Mouse (Mus musculus): Measurements from ENCODE around the gene Nav1. TPM values are rescaled to one million over a fixed set of nuclear protein-coding genes. Genes with fewer than 3 reads are reported as not detected.

The Nav1 gene
- polyA plus RNA-seq, 1 experiment from 2014 or later = 1.1 TPM

- WGBS (ENCODE audit: insufficient replicate concordance) = 73% methylated on average over 5 of the region's 5 CpGs
- Histone ChIP-seq H3K27me3 (no peaks in the 10 kb centered on the region), H3K9ac (no peak overlapping the region), H3K36me3 (peaks cover 4% of the 10 kb centered on the region), H3K4me1 (replicated peaks) (no peaks in the 10 kb centered on the region), H3K4me3 (replicated peaks) (no peak overlapping the region), H3K9me3 (replicated peaks) (no peaks in the 10 kb centered on the region), H3K27ac (no peak overlapping the region), H3K4me2 (no peak overlapping the region)
- no peak for ATAC-seq (ENCODE audit: low read depth)
- no peak for DNase-seq
Observed at GRCm38 (mm10) chr1:135457860-135458259, 149.2 kb downstream of the Nav1 start.

GRCm38 (mm10) chr1:135452259-135452658 is 154.8 kb downstream of the Nav1 start:
- Histone ChIP-seq H3K27me3 (no peaks in the 10 kb centered on the region), H3K27ac (no peak overlapping the region), H3K9ac (no peak overlapping the region), H3K9me3 (replicated peaks) (no peaks in the 10 kb centered on the region), H3K4me1 (replicated peaks) (no peaks in the 10 kb centered on the region), H3K36me3 (peaks cover 14% of the 10 kb centered on the region), H3K4me3 (replicated peaks) (no peak overlapping the region), H3K4me2 (no peak overlapping the region)
- WGBS (ENCODE audit: insufficient replicate concordance) = 50% methylated on average over 10 of the region's 10 CpGs
- ATAC-seq (ENCODE audit: low read depth) (no peak), DNase-seq (no peak)

- Histone ChIP-seq H3K4me3 (replicated peaks) (no peak overlapping the region), H3K9ac (no peak overlapping the region), H3K36me3 (peaks cover 14% of the 10 kb centered on the region), H3K27me3 (no peaks in the 10 kb centered on the region), H3K4me2 (no peak overlapping the region), H3K9me3 (replicated peaks) (no peaks in the 10 kb centered on the region), H3K4me1 (replicated peaks) (no peaks in the 10 kb centered on the region), H3K27ac (no peak overlapping the region)
- DNase-seq (no peak), ATAC-seq (ENCODE audit: low read depth) (no peak)
- WGBS (ENCODE audit: insufficient replicate concordance) = 26% methylated on average over 2 of the region's 2 CpGs
Observed at GRCm38 (mm10) chr1:135451419-135451818, 155.7 kb downstream of the Nav1 start.

- no peaks in the 10 kb centered on the region for H3K27me3 ChIP-seq
- no peak overlapping the region for H3K9ac ChIP-seq
- H3K4me2 ChIP-seq = no peak overlapping the region
- ATAC-seq (ENCODE audit: low read depth) (no peak), DNase-seq (no peak)
- no peaks in the 10 kb centered on the region for H3K9me3 ChIP-seq (replicated peaks)
- H3K4me1 ChIP-seq (replicated peaks) = no peaks in the 10 kb centered on the region
- H3K4me3 ChIP-seq (replicated peaks) = no peak overlapping the region
- H3K27ac ChIP-seq = no peak overlapping the region
- peaks cover 14% of the 10 kb centered on the region for H3K36me3 ChIP-seq
- WGBS (ENCODE audit: insufficient replicate concordance) = 69% methylated on average over 8 of the region's 8 CpGs
Observed at GRCm38 (mm10) chr1:135449876-135450275, 157.2 kb downstream of the Nav1 start.

GRCm38 (mm10) chr1:135448940-135449339 is 158.2 kb downstream of the Nav1 start:
- no peak overlapping the region for H3K9ac ChIP-seq

GRCm38 (mm10) chr1:135443506-135443905 is 163.6 kb downstream of the Nav1 start:
- Histone ChIP-seq H3K4me1 (replicated peaks) (no peaks in the 10 kb centered on the region), H3K4me3 (replicated peaks) (no peak overlapping the region), H3K27ac (no peak overlapping the region), H3K9me3 (replicated peaks) (no peaks in the 10 kb centered on the region), H3K4me2 (no peak overlapping the region), H3K9ac (no peak overlapping the region), H3K27me3 (no peaks in the 10 kb centered on the region), H3K36me3 (peaks cover 16% of the 10 kb centered on the region; the same call in 1 of the 2 replicates)
- 71% methylated on average over 12 of the region's 12 CpGs for WGBS (ENCODE audit: insufficient replicate concordance)
- DNase-seq = no peak
- ATAC-seq (ENCODE audit: low read depth) = no peak

More at GRCm38 (mm10) chr1:135448940-135449339, 158.2 kb downstream of the Nav1 start:
- Histone ChIP-seq H3K4me2 (no peak overlapping the region), H3K27ac (no peak overlapping the region), H3K36me3 (peaks cover 14% of the 10 kb centered on the region), H3K4me1 (replicated peaks) (no peaks in the 10 kb centered on the region), H3K9me3 (replicated peaks) (no peaks in the 10 kb centered on the region), H3K4me3 (replicated peaks) (no peak overlapping the region), H3K27me3 (no peaks in the 10 kb centered on the region)
- WGBS (ENCODE audit: insufficient replicate concordance) = 73% methylated on average over 5 of the region's 5 CpGs
- DNase-seq (no peak), ATAC-seq (ENCODE audit: low read depth) (no peak)

- 68% methylated on average over 3 of the region's 3 CpGs for WGBS (ENCODE audit: insufficient replicate concordance)
- H3K36me3 ChIP-seq = peaks cover 16% of the 10 kb centered on the region; the same call in 1 of the 2 replicates
- H3K4me2 ChIP-seq = no peak overlapping the region
- H3K9me3 ChIP-seq (replicated peaks) = no peaks in the 10 kb centered on the region
- H3K9ac ChIP-seq = no peak overlapping the region
- no peak overlapping the region for H3K27ac ChIP-seq
- no peak for ATAC-seq (ENCODE audit: low read depth)
- H3K27me3 ChIP-seq = no peaks in the 10 kb centered on the region
- DNase-seq = no peak
- H3K4me1 ChIP-seq (replicated peaks) = no peaks in the 10 kb centered on the region
- H3K4me3 ChIP-seq (replicated peaks) = no peak overlapping the region
Observed at GRCm38 (mm10) chr1:135441861-135442260, 165.2 kb downstream of the Nav1 start.

- Histone ChIP-seq H3K9me3 (replicated peaks) (no peaks in the 10 kb centered on the region), H3K4me1 (replicated peaks) (peaks cover 5% of the 10 kb centered on the region), H3K36me3 (peaks cover 16% of the 10 kb centered on the region; the same call in 1 of the 2 replicates), H3K4me3 (replicated peaks) (no peak overlapping the region), H3K4me2 (no peak overlapping the region), H3K9ac (no peak overlapping the region), H3K27me3 (no peaks in the 10 kb centered on the region), H3K27ac (no peak overlapping the region)
- WGBS (ENCODE audit: insufficient replicate concordance) = 59% methylated on average over 6 of the region's 6 CpGs
- ATAC-seq (ENCODE audit: low read depth) (no peak), DNase-seq (no peak)
Observed at GRCm38 (mm10) chr1:135440986-135441385, 166.1 kb downstream of the Nav1 start.

- ATAC-seq (ENCODE audit: low read depth) (no peak), DNase-seq (no peak)
- peaks cover 12% of the 10 kb centered on the region for H3K4me1 ChIP-seq (replicated peaks)
- peaks cover 16% of the 10 kb centered on the region; the same call in 1 of the 2 replicates for H3K36me3 ChIP-seq
- no peak overlapping the region for H3K4me2 ChIP-seq
- 71% methylated on average over 6 of the region's 6 CpGs for WGBS (ENCODE audit: insufficient replicate concordance)
- H3K4me3 ChIP-seq (replicated peaks) = no peak overlapping the region
- H3K9me3 ChIP-seq (replicated peaks) = no peaks in the 10 kb centered on the region
- no peak overlapping the region for H3K9ac ChIP-seq
- no peak overlapping the region for H3K27ac ChIP-seq
- no peaks in the 10 kb centered on the region for H3K27me3 ChIP-seq
Observed at GRCm38 (mm10) chr1:135438801-135439200, 168.3 kb downstream of the Nav1 start.

GRCm38 (mm10) chr1:135435823-135436222 is 171.3 kb downstream of the Nav1 start:
- ATAC-seq (ENCODE audit: low read depth) (peak; percentile 68), DNase-seq (no peak)
- WGBS (ENCODE audit: insufficient replicate concordance) = 5% methylated on average over 2 of the region's 2 CpGs
- Histone ChIP-seq H3K4me3 (replicated peaks) (no peak overlapping the region), H3K27ac (no peak overlapping the region), H3K36me3 (no peaks in the 10 kb centered on the region), H3K4me2 (no peak overlapping the region), H3K4me1 (replicated peaks) (peaks cover 23% of the 10 kb centered on the region), H3K9ac (no peak overlapping the region), H3K27me3 (no peaks in the 10 kb centered on the region), H3K9me3 (replicated peaks) (no peaks in the 10 kb centered on the region)

- peak overlapping the region; percentile 87 for H3K4me3 ChIP-seq (replicated peaks)
- no peak overlapping the region; the same call in 1 of the 2 replicates for H3K27ac ChIP-seq
- peak; percentile 66 for ATAC-seq (ENCODE audit: low read depth)
- H3K36me3 ChIP-seq = 0 out of 2 replicates have a peak, but pooled peaks cover 3% of the 10 kb centered on the region
- no peaks in the 10 kb centered on the region for H3K27me3 ChIP-seq
- H3K4me2 ChIP-seq = peak overlapping the region; percentile 80
- H3K9me3 ChIP-seq (replicated peaks) = no peaks in the 10 kb centered on the region
- peak overlapping the region; percentile 90 for H3K9ac ChIP-seq
- WGBS (ENCODE audit: insufficient replicate concordance) = 2% methylated on average over 14 of the region's 14 CpGs
- peaks cover 52% of the 10 kb centered on the region for H3K4me1 ChIP-seq (replicated peaks)
- DNase-seq = no peak
Observed at GRCm38 (mm10) chr1:135430669-135431017, 176.5 kb downstream of the Nav1 start.

- Histone ChIP-seq H3K4me2 (peak within 1 kb of the TSS; percentile 80), H3K4me1 (replicated peaks) (peaks cover 49% of the 10 kb centered on the region), H3K4me3 (replicated peaks) (peak within 1 kb of the TSS; percentile 87), H3K9ac (peak within 1 kb of the TSS; percentile 90), H3K9me3 (replicated peaks) (no peaks in the 10 kb centered on the region), H3K27me3 (no peaks in the 10 kb centered on the region), H3K36me3 (peaks cover 8% of the 10 kb centered on the region), H3K27ac (peak within 1 kb of the TSS; percentile 64)
- DNase-seq = peak; percentile 79
- ATAC-seq (ENCODE audit: low read depth) = peak; percentile 94
- WGBS (ENCODE audit: insufficient replicate concordance) = under 1% methylated on average over 65 of the region's 65 CpGs
Observed at GRCm38 (mm10) chr1:135429901-135430668, 177.0 kb downstream of the Nav1 start, which contains the start of gene Ipo9. Ipo9 (minus strand) TSS chr1:135430499.

All from liver, embryonic 13.5 days (tissue).